Comparison of ENCODE assay signal across 27 mouse cellular contexts in the genomic region with DNA sequence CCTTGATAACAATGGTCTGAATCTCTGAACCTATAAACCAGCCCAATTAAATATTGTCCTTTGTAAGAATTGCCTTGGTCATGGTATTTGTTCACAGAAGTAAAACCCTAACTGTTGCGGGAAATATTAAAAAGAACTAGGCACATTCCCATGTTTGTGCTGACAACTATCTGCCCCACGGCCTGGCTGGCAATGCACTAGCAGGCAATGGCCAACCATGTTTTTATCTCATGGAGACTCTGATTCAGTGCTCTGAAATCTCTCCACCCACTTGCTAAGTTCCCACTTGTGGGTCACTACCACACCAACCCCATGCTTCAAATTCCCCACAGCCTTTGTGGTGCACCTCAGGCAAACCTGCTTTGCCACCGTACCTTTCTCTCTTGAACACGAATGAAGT.
DNase-seq lines count a peak whose midpoint lies in the region; ATAC-seq and TF ChIP-seq lines count a peak whose summit lies in the region.
"Had no signal": no experiment of that assay in that cellular context is flagged by ENCODE, and none has a peak within 500 bp of the region (broad histone marks: within the 10 kb centered on the region; RNA-seq: fewer than 3 reads in every experiment).

No protein-coding gene starts in this region.

- H3K9me3 ChIP-seq in heart, embryonic 12.5 days (replicated peaks) = no peaks in the 10 kb centered on the region
- H3K9me3 ChIP-seq in heart, embryonic 11.5 days (replicated peaks; ENCODE audit: control insufficient read depth, low read length) = no peaks in the 10 kb centered on the region
- no peaks in the 10 kb centered on the region for H3K9me3 ChIP-seq in heart, postnatal 0 days (replicated peaks; ENCODE audit: control insufficient read depth, low read length)
- H3K9me3 ChIP-seq: forebrain, embryonic 13.5 days; kidney, embryonic 15.5 days; limb, embryonic 13.5 days had no signal

- ATAC-seq in heart, embryonic 12.5 days (ENCODE audit: insufficient number of reproducible peaks, low FRiP score) = no peak
- ATAC-seq in heart, embryonic 11.5 days (replicated peaks; ENCODE audit: insufficient number of reproducible peaks, low FRiP score, low TSS enrichment) = no peak
- no peak for ATAC-seq in heart, postnatal 0 days (ENCODE audit: insufficient read depth, low read depth)
- ATAC-seq: forebrain, embryonic 13.5 days had no signal

- no peak overlapping the region for H3ac ChIP-seq in myocyte (ENCODE audit: control insufficient read depth, insufficient read length)

- H3K4me2 ChIP-seq in heart, embryonic 12.5 days = no peak overlapping the region
- no peak overlapping the region for H3K4me2 ChIP-seq in heart, embryonic 11.5 days
- no peak overlapping the region for H3K4me2 ChIP-seq in heart, postnatal 0 days (ENCODE audit: low read depth, low read length)
- H3K4me2 ChIP-seq in myocyte (ENCODE audit: low read depth) = peak overlapping the region; percentile 27
- H3K4me2 ChIP-seq: forebrain, embryonic 13.5 days; hindbrain, embryonic 14.5 days; kidney, embryonic 15.5 days; limb, embryonic 13.5 days; liver, embryonic 11.5 days had no signal

- no peak overlapping the region for H3K9ac ChIP-seq in heart, embryonic 12.5 days
- no peak overlapping the region for H3K9ac ChIP-seq in heart, embryonic 11.5 days (ENCODE audit: low read depth, low read length)
- no peak overlapping the region for H3K9ac ChIP-seq in heart, postnatal 0 days (replicated peaks; ENCODE audit: low read depth, low read length)
- no peak overlapping the region for H3K9ac ChIP-seq in heart, adult 2 months (ENCODE audit: low read depth, low read length)
- H3K9ac ChIP-seq: forebrain, embryonic 13.5 days; hindbrain, embryonic 14.5 days; kidney, embryonic 15.5 days; limb, embryonic 13.5 days had no signal

- DNase-seq in heart, postnatal 0 days (ENCODE audit: low spot score) = no peak
- DNase-seq in heart, adult 2 months = no peak
- DNase-seq in Muller cell, postnatal 12 days (ENCODE audit: inconsistent ontology term) = peak; percentile 51
- DNase-seq in spleen, postnatal 10 days (ENCODE audit: low spot score in 2 of 2) = no peak
- DNase-seq: adrenal gland, adult 2 months; adrenal gland, postnatal 36 days; cerebellum, adult 2 months; cerebellum, postnatal 14 days; gastrocnemius, postnatal 10 days; heart, postnatal 36 days; kidney, adult 18-20 months; kidney, postnatal 25 days; midbrain, embryonic 14.5 days; right cerebral cortex, postnatal 25 days; spleen, adult 18-20 months; thymus, adult 18-20 months; thymus, postnatal 25 days had no signal

- H3K4me1 ChIP-seq in heart, embryonic 12.5 days (replicated peaks) = peaks cover 16% of the 10 kb centered on the region
- peaks cover 8% of the 10 kb centered on the region for H3K4me1 ChIP-seq in heart, embryonic 11.5 days (ENCODE audit: control insufficient read depth, insufficient read depth, low read length)
- peaks cover 14% of the 10 kb centered on the region for H3K4me1 ChIP-seq in heart, postnatal 0 days (ENCODE audit: control insufficient read depth, insufficient read depth)
- H3K4me1 ChIP-seq in heart, adult 2 months (ENCODE audit: control insufficient read depth, insufficient read depth, low read length) = peaks cover 1% of the 10 kb centered on the region
- H3K4me1 ChIP-seq: forebrain, embryonic 13.5 days; kidney, embryonic 15.5 days; limb, embryonic 13.5 days had no signal

- no peak for TF ChIP-seq EP300 in heart, postnatal 0 days (IDR thresholded peaks at IDR 0.05; ENCODE audit: low read depth)
- no peak for TF ChIP-seq EP300 in heart, adult 2 months (IDR thresholded peaks at IDR 0.05; ENCODE audit: insufficient read depth, low read depth, low read length)

- intact Hi-C loops in heart, adult 2 months (cut with DNase I) = no loop called here

- H3K27me3 ChIP-seq in heart, embryonic 12.5 days (replicated peaks) = no peaks in the 10 kb centered on the region
- H3K27me3 ChIP-seq in heart, embryonic 11.5 days (ENCODE audit: control insufficient read depth, insufficient read depth, low read length) = no peaks in the 10 kb centered on the region
- H3K27me3 ChIP-seq in heart, postnatal 0 days (ENCODE audit: control insufficient read depth, insufficient read depth, low read length) = no peaks in the 10 kb centered on the region
- H3K27me3 ChIP-seq in heart, adult 2 months (ENCODE audit: control insufficient read depth, insufficient read depth, low read length) = no peaks in the 10 kb centered on the region
- no peaks in the 10 kb centered on the region for H3K27me3 ChIP-seq in myocyte (ENCODE audit: control insufficient read depth, insufficient read depth, insufficient read length)
- H3K27me3 ChIP-seq: forebrain, embryonic 13.5 days; kidney, embryonic 15.5 days had no signal

- TF ChIP-seq POLR2A in heart, adult 2 months (IDR thresholded peaks at IDR 0.05; ENCODE audit: insufficient read depth, low read depth, low read length) = no peak
- no peak for TF ChIP-seq POLR2A in myocyte (IDR thresholded peaks at IDR 0.05; ENCODE audit: insufficient read length, low read depth)

- H3K79me2 ChIP-seq in heart, adult 2 months (replicated peaks; ENCODE audit: control insufficient read depth, insufficient read depth, low read length) = no peaks in the 10 kb centered on the region
- no peaks in the 10 kb centered on the region for H3K79me2 ChIP-seq in myocyte (ENCODE audit: control insufficient read depth, insufficient read depth)

- H3K27ac ChIP-seq in heart, embryonic 12.5 days (ENCODE audit: poor library complexity, severe bottlenecking) = peak overlapping the region; percentile 35; the same call in 1 of the 2 replicates
- H3K27ac ChIP-seq in heart, embryonic 11.5 days (ENCODE audit: low read depth, low read length) = no peak overlapping the region
- peak overlapping the region; percentile 66 for H3K27ac ChIP-seq in heart, postnatal 0 days (ENCODE audit: low read depth)
- no peak overlapping the region for H3K27ac ChIP-seq in heart, adult 2 months
- H3K27ac ChIP-seq: forebrain, embryonic 13.5 days; hindbrain, embryonic 14.5 days; kidney, embryonic 15.5 days; left cerebral cortex, adult 2 months; limb, embryonic 13.5 days; stomach, postnatal 0 days had no signal

- no peaks in the 10 kb centered on the region for H3K36me3 ChIP-seq in heart, embryonic 12.5 days
- H3K36me3 ChIP-seq in heart, embryonic 11.5 days (ENCODE audit: control insufficient read depth, insufficient read depth, low read length) = no peaks in the 10 kb centered on the region
- H3K36me3 ChIP-seq in heart, postnatal 0 days (replicated peaks; ENCODE audit: control insufficient read depth, insufficient read depth, low read length) = no peaks in the 10 kb centered on the region
- peaks cover 3% of the 10 kb centered on the region for H3K36me3 ChIP-seq in heart, adult 2 months (ENCODE audit: control insufficient read depth, insufficient read depth, low read length)
- H3K36me3 ChIP-seq in myocyte (ENCODE audit: control insufficient read depth, insufficient read depth) = no peaks in the 10 kb centered on the region
- H3K36me3 ChIP-seq: kidney, embryonic 15.5 days; limb, embryonic 13.5 days had no signal

- no peak for TF ChIP-seq CTCF in heart, postnatal 0 days (IDR thresholded peaks at IDR 0.05; ENCODE audit: low read depth)
- no peak for TF ChIP-seq CTCF in heart, adult 2 months (IDR thresholded peaks at IDR 0.05)

- no peak overlapping the region for H3K4me3 ChIP-seq in heart, embryonic 12.5 days
- no peak overlapping the region for H3K4me3 ChIP-seq in heart, embryonic 11.5 days (ENCODE audit: low read depth, low read length)
- no peak overlapping the region for H3K4me3 ChIP-seq in heart, postnatal 0 days (ENCODE audit: low read depth, low read length)
- H3K4me3 ChIP-seq in heart, adult 2 months = no peak overlapping the region
- no peak overlapping the region for H3K4me3 ChIP-seq in myocyte
- H3K4me3 ChIP-seq: forebrain, embryonic 13.5 days; kidney, embryonic 15.5 days; left cerebral cortex, adult 2 months; limb, embryonic 13.5 days had no signal

- WGBS in heart, embryonic 12.5 days = 62% methylated on average over 4 of the region's 4 CpGs
- WGBS in heart, embryonic 11.5 days (ENCODE audit: insufficient replicate concordance) = 65% methylated on average over 4 of the region's 4 CpGs
- 53% methylated on average over 4 of the region's 4 CpGs for WGBS in heart, postnatal 0 days
- WGBS in heart, adult 2 months = 65% methylated on average over 4 of the region's 4 CpGs

TF ChIP-seq in myocyte, 11 proteins besides CTCF, POLR2A, EP300 and RAD21:
- TF ChIP-seq MYOG (IDR thresholded peaks at IDR 0.05; ENCODE audit: control insufficient read depth in 1 of 3, insufficient read depth in 1 of 3, insufficient read length in 2 of 3, low read depth in 2 of 3) (no peak), E2F4 (IDR thresholded peaks at IDR 0.05; ENCODE audit: insufficient read depth) (no peak), CEBPB (IDR thresholded peaks at IDR 0.05; ENCODE audit: insufficient read depth, poor library complexity, severe bottlenecking) (no peak), MYOD1 (IDR thresholded peaks at IDR 0.05; ENCODE audit: control insufficient read depth in 1 of 3, insufficient read length in 2 of 3, low read depth in 2 of 3) (peak in 1 of 3 experiments; percentile 10), USF1 (IDR thresholded peaks at IDR 0.05; ENCODE audit: low read depth) (no peak), POLR2AphosphoS2 (IDR thresholded peaks at IDR 0.05; ENCODE audit: insufficient read length, low read depth) (no peak)

Comparison
In these comparisons a context has a peak if more than half of its experiments do, and no peak if none do; other contexts are left out.
1. H3K27ac ChIP-seq: peak in heart, embryonic 12.5 days (single experiment) and heart, postnatal 0 days (single experiment); none in heart, embryonic 11.5 days (single experiment) and heart, adult 2 months (single experiment).